Mouse (Mus musculus): ENCODE measurements around the gene Bcar1. TPM values are rescaled to one million over a fixed set of nuclear protein-coding genes. Genes with fewer than 3 reads are reported as not detected.

Gene Bcar1
- polyA plus RNA-seq, 2 experiments from 2014 or later, result 0.21 to 0.38 TPM

DNA sequence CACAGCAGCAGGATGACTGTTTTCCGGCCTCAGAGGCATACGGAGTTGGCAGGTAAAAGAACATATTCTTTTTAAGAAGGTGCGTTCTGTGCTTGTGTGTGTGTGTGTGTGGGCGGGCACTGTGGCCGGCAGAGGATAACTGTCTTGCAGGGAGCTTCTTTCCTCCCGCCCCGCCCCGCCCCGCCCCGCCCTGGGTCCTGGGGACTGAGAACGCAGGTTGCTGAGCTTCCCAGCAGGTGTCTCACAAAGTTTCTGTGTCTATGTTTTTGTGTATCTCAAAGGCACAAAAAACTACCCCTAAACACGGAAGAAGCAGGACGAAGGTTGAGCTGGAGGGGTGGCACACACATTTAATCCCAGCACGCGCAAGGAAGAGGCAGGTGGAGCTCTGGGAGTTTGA lies 25.7 kb upstream of the Bcar1 start:
- ATAC-seq, result no peak

DNA sequence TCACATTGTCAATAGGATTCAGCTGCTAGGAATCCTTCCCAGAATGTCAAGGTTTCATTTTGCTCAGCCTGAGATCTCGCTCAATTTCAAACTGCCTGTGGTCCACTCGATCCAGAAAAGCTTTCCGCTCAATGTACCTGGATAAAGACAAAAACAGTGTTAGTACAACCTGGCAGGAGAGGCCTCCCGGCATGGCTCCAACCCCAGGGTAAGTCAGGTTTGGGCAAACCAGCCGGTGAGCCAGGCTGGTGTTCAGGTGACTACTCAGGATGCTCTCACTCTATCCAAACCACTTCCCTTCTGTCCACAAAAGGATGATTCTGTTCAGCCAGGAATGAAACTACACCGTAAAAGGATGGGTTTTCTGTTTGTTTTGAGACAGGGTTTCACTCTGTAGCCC lies 25.0 kb upstream of the Bcar1 start:
- ATAC-seq, result no peak

DNA sequence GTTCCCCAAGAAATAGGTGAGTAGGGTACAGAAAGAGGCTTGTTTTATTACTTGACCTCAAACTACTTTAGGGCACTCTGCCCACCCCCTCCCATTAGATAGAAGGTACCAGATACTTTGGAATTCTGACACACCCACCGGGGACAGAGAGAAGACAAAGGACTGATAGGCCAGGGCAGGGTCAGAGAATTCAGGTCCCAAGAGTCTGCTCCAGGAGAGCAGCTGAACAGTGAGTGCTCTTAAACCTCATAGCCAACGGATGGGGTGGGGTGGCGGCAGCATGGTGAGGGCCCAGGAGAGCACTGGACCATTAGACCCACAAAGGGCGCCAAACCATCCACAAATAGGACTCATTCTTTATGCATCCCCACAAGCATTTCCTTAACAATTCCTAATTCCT lies 22.0 kb upstream of the Bcar1 start:
- no peak for ATAC-seq

DNA sequence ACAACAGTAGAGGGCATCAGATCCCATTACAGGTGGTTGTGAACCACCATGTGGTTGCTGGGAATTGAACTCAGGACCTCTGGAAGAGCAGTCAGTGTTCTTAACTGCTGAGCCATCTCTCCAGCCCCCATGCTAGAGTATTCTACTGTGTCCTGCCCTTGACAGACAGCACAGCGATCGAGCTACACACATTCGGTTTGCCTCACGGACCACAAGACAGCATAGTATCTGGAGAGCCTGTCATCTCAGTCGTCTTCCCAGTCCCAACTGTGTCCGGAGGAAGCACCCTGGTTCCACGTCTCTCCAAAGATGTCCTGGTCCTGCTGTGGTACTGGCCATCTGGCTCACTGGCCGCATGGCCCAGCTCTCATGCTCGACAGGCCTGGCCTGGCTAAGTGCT lies 21.5 kb upstream of the Bcar1 start:
- ATAC-seq, result no peak

DNA sequence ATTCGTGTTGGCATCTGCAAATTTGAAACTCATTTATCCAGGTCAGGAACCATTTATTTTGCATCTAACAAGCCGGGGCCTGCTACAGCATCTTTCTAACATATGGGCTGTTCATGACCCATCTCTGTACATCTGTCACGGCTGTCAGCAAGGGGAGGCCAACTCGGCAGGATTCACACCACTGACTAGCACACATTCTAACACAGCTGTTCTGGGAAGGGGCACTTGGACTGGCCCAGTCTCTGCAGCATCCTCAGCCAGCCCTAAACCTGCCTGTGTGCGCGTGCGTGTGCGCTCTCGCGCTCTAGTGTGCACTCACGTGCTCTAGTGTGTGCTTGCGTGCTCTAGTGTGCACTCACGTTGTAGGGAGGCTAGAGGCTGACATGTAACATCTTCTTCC lies 17.1 kb upstream of the Bcar1 start:
- ATAC-seq, result no peak

DNA sequence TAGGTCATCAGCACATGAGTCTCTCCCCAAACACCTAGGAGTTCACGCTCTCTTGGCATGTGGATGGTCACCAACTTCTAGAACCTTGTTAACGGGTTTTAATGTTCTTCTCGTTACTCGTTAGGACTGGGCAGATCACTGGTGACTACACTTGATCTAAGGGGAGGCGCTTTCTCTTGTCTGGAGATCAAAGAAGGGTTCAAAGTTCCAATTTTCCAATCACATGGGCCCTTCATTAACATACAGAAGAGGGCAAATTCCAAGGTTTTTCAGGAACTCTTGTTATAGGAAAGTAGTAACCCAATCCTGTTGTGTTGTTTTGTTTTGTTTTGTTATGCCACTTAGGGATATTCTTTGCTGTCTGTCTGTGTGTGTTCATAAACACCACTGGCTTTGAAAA lies 15.2 kb upstream of the Bcar1 start:
- ATAC-seq, result no peak

DNA sequence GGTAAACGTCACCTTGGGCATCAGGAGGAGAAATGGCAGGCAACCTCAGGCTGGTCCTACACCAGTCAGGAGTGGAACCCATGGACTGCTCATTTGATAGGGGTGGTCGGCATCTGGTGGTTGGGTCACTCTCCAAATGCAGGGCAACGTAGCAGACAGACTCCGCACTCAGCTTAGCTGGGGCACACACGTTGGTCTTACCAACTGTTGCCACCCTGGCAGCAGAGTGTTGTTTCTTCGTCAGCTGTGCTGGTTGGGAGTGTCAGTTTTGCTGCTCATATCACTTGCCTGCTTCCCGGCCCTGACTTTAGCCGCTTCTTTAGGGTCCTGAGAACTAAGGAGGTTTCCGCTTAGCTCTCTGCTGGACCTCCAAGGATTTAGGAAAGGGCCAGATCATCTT lies 14.0 kb upstream of the Bcar1 start:
- ATAC-seq, result no peak

DNA sequence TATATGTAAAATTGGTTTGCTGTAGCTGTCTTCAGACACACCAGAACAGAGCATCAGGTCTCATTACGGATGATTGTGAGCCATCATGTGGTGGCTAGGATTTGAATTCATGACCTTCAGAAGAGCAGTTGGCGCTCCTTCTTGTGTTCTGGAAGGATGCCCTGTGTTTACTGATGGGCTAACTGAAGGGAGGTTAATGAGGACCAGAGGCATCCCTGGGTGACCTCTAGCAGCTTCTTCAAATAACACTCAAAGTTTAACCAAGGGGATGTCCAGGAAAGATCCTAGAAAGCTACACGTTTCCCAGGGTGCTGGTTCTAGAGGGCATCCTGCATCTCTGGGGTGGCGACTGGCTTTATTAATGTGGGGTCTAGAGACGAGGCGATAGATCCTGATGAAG lies 11.1 kb upstream of the Bcar1 start:
- ATAC-seq, result no peak

DNA sequence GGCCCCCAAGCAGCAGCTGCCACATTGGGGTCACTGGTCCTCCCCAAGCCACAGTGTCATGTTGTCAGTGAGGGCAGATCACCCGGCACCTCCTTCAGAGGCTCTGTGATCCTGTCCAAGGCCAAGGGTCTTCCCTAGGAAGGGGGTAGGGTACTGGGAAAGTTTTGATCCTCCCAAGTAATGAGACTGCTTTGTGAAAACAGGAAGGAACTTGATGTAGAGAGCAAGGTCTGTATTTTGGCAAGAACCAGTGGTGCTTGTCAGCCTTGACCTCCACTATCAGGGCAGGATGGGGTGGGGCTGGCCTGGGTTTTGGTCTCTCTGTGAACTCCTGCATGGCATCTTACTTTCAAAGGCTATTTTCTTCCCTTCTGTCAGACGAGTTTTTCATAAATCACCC lies 10.5 kb upstream of the Bcar1 start:
- ATAC-seq, result no peak

DNA sequence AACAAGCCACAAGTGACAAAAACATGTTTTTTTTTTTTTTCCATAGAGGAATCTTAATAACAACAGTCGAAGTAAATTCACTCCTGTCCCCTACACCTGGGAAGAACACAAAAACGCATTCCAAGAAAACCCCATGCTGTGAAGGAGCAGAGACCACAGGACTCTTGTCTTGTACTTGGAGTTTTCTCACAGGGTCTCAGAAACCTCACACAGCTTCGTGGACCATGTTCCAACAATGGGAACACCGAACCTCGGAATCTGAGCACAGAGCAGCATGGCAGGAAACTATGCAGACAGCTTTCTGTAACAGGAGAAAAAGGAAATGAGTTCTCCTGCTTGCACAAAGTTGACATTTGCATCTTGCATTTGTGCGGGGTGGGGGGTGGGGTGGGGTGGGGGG lies 5.2 kb upstream of the Bcar1 start:
- no peak for ATAC-seq

DNA sequence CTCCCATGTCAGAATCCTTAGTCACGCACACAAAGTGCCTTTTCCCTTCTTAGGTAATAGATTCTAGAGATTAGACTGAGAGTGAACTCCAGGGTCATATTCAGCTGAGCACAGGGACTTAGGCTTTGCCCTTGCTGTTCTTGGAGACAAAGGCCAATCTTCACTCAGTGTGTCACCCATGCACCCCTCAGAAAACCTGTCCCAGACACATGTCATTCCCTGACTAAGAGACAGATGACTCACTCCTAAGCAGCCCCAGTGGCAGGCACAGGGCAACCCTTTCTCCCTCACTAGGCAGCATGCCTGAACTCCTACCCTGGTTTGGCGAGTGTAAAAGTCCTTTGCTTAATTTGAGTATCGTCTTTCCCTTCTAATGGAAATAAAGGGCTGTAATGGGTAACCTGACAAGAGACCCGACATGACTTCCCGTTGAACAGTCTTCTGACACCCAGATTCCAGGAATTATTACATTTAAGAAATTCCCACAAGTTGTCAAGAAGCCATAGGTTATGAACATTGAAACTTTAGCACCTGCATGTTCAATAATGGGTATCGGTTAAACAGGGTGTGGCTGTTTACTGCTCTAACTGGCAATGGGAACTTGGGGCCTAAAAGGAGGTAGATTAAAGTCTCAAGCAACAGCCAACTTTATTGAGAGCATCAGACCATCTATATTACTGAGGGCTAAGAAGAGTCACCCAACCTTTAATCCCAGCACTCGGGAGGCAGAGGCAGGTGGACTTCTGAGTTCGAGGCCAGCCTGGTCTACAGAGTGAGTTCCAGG lies 4.4 kb upstream of the Bcar1 start:
- no peak for ATAC-seq

DNA sequence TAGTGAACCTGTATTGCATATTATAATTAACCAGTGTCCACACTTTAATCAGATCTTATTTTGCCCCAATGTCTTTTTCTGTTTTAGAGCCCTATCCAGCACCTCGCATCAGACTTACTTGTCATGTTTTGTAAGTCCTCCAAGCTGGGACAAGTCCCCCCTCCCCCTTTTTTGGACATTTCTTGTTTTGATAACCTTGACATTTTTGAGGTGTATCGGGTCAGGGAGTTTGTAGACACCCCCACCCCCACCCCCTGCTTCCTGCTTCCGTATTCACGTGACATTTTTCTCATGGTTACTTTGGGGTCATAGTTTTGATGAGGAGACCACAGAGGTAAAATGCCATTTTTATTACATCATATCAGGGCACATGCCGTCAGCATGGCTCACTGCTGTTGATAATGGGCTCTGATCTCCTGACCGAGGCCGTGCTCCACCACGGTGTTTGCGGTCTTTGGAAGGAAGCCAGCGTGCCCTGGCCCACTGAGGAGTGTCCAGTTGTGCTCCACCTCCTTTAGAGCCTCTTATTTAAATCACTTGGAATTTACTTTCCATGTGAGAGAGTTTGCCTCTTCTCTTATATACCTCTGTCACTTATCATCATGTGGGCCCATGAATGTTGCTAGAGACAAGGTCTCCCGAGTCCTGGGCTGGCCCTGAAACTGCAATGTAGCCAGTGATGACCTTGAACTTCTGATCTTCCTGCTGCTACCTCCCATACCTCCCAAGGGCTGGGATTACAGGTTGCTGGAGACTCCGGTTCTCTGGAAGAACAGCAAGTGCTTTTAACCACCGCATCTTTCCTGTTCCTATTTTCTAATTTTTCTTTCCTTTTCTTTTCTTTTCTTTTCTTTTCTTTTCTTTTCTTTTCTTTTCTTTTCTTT lies 3.2 kb upstream of the Bcar1 start:
- no peak for ATAC-seq

DNA sequence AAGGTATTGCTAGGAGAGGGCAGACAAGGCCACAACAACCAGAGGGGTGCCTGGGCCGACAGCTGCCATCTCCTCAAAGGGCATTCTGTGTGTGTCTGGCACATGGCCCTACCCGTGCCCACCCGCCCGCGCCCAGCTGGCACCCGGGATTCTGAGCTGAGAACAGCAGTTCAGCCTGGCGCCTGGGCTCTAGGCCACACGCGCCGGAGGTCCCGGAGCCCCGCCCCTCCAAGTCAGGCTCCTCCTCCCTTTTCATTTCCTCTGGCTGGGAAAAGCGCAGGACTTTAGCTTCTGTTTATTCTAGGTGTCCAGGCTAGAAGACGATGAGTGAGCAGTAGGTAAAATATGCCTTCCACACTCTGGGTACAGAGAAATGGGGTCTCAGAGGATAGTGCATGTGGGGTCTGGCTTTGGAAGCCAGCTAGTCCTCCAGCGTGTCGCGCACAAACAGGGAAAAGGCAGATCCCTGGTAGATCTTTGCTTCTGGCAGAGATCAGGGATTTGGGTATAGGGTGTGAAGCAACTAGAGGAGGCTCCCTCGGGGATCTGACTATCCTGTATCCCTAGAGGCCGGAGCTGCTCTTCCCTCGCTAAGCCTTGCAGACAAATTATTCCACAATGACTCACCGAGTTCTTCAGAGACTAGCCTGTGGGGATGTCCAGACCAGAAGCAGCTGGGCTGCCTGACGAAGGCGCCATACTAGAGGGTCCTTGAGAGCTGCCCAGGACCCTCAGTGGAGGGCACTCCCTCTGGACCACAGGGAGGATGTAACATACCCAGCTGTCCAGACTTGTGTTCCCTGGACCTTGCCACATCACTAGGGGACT lies 2.2 kb upstream of the Bcar1 start:
- ATAC-seq, result no peak

DNA sequence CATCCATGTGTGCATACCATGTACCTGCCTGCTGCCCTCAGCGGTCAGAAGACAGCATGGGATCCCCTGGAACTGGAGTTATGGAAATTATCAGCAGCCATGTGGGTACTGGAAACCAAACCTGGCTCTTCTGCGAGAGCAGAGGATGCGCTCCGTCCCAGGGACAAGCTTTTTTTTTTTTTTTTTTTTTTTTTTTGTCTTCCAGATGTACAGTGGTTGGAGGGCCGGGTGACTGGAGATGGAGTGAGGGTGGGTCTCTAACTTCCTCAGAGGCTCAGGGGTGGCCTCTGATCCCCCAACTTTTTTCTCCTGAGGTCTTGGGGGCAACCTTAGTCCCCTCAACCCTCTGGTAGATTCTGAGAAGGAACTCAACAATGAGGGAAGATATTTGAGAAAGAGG lies 1.5 kb upstream of the Bcar1 start:
- ATAC-seq, result no peak

DNA sequence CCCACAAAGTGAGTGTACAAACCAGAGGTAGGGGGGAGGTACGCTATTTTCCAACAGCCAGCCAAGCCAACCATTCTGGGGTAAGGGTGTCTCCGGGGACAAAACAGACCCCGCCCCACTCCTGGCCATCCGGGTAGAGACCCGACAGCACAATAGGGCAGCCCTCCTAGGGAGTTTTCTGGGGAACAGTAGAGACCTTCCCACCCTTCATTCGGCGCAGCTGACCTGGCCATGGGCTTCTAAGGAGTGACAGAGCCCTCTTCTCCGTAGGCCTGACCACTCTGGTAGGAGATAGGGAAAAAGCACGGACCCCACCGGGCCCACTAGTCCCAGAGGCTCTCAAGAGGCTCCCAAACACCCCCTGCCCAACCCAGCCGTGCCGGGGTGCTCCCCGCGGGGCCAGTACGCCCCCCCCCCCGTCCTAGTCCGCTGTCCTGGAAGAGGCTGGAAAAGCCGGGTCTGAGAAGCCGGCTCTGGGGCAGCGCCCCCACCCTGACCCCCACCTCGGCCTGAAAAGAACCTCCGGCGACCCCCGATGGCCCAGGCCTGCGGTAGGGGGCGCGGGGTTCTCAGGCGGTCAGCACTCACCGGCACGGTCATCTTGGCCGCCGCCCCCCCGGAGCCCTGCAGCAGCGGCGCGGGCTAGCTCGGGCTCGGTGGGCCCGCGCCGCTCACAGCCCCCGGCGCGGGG lies 363 bp downstream of the Bcar1 start:
- ATAC-seq, result no peak

DNA sequence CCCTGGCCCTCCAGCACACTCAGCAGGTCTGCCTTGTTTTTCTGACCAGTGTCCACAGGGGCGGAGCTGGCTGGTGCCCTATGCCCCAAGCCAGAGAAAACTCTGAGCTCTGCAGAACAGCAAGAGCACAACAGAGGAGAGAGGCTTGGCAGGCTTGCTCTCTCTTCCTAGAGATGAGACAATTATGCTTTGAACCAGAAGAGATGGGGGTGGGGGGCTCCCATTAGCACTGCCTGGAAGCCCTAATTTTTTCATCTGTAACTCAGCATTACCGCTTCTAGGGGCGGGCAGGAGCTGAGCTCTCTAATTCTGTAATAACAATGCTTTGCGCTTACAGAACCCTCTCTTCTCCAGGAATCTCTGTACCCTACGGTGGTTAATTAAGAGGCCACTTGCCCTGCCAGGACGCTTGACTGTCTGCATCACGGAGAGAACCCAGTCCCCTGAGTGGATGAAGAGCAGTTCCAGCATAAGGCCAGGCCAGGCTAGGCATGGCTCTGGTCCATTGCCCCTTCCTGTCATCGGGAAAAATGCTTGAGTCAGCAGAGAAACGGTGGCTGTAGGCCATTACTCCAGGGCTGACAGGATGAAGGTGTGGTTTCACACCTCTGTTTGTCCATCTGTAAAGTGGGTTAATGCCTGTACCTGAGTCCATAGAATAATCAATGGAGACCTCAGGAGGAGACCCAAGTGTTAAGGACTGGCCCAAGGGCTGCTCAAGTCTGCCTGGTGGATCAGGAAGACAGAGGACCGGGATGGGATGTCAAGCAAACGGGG lies 1.2 kb downstream of the Bcar1 start:
- no peak for ATAC-seq

DNA sequence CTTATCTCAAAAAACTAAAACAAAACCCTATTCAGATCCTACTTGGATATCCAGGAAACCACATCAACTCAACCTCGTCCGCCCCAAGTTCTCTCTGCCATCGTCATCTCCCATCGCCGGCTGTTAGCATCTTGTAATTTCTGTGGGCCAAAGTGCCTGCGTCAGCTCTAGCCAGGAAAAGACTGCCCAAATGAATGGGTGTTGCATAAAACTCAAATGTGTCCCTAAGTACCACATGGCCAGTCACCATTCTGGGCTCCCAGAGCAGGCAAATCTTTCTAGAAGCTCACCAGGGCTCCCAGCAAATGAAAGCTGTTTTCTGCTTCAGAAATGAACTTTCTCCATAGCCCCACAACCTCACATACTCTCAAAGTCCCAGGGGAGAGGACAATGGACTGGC lies 2.1 kb downstream of the Bcar1 start:
- no peak for ATAC-seq

DNA sequence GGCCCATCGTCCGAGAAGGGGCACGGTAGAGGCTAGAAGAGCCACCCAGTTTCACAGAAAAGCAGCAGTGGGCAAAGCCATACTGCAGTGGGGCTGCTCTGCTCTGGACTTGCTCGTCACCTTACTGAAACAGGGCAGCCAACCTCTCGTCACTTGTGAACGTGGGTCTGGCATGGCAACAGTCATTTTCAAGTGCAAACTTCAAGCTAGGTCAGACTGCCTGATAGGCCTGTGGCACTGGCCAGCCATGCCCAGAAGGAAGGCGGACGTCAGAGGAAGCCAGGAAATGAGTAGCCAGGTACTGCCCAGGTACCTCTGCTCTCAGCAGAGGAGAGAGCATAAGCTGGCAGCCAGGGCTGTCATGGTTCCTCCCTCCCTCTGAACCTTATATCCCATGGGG lies 2.6 kb downstream of the Bcar1 start:
- no peak for ATAC-seq

DNA sequence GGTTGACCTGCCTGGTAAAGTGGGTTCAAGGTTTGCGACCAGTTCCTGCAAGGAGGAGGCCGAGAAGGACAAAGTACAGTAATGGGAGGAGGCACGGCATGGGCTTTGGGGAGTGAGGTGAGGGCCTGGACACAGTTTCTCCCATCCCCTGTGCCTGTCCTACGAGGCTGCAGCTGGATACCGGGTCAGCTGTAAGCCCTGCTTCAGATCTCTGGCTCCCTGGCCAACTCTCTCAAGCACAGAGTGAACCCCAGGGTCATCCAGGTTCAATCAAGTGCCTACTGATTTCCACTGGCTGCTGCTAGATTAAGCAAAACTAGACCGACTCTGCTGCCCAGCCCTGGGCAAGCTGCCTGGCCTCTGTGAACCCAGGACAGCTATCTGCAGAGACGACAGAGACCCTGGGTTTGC lies 3.3 kb downstream of the Bcar1 start:
- no peak for ATAC-seq

DNA sequence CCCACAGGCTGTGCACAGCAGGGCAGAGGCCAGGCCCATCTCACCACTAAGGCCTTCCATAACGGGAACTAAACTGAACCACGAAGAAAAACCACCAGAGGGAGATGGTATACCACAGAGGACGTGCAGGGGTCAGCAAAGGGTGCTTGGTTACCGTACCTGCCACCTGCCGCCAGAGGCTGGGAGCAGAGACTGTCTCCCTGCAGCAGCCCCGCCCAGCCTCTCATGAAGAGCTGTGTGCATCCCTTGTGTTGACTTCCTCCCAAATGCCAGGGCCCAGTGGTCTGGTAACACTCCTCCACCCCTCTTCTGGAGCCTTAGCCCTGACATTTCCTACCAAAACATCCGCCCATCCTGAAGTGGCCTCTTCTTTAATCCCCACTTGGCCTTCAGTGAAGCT lies 4.0 kb downstream of the Bcar1 start:
- ATAC-seq, result no peak

DNA sequence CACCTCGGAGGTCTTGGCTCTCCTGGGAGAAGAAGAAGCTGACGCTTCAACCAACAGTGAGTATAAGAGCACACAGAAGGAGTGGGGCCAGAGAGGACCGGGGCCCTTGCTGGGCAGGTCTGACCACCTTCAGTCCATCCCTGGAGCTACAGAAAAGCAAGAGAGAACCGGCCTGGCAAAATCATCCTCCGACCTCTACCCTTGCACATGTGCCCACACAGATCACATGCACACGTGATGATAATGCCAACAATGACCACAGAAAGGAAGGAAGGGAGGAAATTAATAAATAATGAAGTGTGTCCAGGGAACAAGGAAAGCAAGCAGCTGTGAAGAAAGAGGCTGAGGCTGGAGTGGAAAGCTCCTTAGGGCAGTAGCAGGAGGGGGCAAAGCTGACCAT lies 4.7 kb downstream of the Bcar1 start:
- no peak for ATAC-seq

DNA sequence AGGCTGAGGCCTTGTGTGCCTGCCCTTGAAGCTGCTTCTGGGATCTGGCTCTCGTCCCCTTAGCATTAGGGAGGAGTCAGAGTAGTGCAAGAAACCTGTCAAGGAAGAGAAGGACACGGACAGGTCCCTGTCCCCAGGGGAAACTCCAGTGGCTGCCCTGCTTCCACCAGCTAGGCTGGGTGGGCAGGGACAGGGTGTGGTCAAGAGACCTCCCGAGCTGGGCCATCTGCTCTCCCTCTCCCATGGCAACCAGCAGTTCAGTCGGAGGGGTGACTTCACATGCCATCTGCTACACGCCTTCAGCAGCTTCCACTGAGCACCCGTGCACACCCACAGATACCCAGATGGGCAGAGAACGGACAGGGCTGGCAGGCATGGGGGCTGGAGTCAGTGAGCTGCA lies 7.3 kb downstream of the Bcar1 start:
- ATAC-seq, result no peak
